Mouse (Mus musculus): ENCODE data around the gene Rab1b.

The Rab1b gene

DNA sequence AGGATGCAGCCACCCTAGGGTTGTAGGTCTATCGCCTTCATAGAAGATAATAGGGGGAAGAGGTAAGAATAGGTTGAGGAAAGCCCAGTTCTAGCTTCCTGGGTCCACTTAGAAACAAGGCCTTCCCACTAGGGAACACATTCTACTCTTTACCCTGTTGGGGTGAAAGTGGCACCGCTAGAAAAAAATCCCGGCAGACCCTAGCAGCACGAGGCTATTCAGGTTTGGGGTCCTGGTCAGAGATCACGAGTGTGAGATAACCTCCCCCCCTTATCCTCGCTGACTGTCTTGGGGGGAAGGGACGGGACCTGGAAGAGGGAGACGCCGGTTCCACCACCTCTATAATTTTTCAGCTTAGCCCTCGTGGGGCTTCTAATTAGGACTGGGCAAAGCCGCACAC, 35.8 kb downstream of the Rab1b start:
- no peak for DNase-seq

DNA sequence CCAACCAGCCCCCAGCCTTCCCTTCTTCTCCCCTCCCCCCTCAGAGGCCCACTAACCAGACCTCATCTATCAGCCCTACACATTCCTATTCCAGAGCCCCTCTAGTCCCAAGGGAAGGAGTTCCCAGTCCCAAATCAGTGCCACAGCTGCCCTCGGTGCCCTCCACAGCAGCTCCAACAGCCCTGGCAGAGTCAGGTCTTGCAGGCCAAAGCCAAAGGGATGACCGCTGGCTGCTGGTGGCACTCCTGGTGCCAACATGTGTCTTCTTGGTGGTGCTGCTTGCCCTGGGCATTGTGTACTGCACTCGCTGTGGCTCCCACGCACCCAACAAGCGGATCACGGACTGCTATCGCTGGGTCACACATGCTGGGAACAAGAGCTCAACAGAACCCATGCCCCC, 36.9 kb downstream of the Rab1b start:
- DNase-seq: no peak

DNA sequence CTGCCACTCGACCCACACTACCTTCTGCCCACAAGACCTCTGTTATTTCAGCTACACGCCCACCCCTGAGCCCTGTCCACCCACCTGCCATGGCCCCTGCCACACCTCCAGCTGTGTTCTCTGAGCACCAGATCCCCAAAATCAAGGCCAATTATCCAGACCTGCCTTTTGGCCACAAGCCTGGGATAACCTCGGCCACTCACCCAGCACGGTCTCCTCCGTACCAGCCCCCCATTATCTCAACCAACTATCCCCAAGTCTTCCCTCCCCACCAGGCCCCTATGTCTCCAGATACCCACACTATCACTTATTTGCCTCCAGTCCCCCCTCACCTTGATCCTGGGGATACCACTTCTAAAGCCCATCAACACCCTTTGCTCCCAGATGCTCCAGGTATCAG, 37.4 kb downstream of the Rab1b start:
- no peak for DNase-seq

DNA sequence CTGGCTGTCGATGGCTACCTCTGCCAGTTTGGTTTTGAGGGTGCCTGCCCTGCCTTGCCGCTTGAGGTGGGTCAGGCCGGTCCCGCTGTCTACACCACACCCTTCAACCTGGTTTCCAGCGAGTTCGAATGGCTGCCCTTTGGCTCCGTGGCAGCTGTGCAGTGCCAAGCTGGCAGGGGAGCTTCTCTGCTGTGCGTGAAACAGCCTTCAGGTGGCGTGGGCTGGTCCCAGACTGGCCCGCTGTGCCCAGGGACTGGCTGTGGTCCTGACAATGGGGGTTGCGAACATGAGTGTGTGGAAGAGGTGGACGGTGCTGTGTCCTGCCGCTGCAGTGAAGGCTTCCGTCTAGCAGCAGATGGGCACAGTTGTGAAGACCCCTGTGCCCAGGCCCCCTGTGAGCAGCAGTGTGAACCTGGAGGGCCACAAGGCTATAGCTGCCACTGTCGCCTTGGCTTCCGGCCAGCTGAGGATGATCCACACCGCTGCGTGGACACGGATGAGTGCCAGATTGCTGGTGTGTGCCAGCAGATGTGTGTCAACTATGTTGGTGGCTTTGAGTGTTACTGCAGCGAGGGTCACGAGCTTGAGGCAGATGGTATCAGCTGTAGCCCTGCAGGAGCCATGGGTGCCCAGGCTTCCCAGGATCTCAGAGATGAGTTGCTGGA, 38.2 kb downstream of the Rab1b start:
- no peak for DNase-seq

DNA sequence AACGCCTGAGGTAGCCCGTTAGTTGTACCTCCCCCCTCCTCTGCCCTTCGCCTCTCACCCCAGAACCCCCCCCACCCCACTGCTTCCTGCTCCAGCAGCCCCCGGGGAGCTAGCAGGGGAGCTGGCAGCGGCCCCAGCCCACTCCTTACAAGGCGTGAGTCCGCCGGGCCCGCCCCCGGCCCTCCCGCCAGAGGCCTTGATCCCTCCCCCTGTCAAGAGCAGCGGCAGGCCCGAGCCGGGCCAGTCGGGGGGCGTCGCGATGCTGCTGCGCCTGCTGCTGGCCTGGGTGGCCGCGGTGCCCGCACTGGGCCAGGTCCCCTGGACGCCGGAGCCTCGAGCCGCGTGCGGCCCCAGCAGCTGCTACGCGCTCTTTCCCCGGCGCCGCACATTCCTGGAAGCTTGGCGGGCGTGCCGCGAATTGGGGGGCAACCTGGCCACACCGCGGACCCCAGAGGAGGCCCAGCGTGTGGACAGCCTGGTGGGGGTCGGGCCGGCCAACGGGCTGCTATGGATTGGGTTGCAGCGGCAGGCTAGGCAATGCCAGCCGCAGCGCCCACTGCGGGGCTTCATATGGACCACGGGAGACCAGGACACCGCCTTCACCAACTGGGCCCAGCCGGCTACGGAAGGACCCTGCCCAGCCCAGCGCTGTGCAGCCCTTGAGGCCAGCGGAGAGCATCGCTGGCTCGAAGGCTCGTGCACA, 38.9 kb downstream of the Rab1b start, which contains the start of gene Cd248:
TSS of gene Cd248 (plus strand) at position 212 of the 703 bp plus-strand sequence.
- DNase-seq: no peak

DNA sequence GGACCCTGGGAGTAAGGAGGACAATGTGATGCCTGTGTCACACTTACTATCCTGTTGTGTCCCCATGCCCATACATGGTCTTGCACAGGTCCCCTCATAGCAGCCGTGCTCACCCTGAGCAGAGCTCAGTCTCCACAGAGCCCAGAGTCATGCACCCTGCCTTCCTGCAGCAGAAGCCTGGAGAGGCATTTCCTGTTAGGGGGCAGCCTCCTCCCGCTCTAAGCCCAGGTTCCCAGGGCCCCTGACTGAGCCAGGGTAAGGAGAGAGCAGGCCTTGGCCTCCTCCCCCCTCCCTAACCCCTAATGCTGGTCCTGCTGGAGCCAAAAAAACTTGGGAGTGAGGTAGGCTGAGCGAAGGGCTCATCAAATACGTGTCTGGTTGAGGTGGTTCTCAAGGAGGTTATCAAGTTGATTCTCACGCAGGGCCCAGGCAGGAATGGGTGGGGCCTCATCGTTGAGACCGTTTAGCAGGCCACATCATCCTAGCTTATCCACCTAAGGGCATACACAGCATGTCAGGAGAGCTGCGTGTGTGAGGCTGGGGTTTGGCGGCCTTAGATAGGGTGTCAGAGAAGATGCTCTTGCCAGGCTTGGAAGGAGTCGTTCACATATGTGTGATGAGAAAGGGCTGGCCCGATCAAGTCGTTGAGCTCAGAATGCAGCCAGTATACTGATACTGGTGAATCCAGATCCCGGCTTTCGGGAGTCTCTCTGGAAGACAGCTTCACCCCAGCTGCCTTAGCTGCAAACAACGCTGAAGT, 39.7 kb downstream of the Rab1b start:
- no peak for DNase-seq

DNA sequence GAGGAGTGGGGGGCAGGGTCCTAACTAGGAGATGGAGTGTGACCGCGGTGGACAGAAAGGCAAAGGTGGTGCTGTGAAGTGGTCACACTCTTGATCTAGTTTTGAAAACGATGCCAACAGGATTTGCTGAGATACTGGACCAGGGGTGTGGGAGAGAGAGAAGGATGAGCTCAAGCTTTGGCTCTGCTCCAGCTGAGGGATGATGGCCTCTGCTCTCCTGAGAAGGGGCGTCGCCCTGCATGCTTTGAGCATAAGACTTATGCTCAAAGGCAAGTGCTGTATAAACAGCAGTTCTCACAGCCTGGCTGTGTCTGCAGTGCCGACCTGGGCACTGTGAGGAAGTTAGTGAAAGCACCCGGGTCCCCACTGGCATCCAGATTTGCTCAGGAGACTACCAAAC, 41.8 kb downstream of the Rab1b start:
- DNase-seq: no peak

DNA sequence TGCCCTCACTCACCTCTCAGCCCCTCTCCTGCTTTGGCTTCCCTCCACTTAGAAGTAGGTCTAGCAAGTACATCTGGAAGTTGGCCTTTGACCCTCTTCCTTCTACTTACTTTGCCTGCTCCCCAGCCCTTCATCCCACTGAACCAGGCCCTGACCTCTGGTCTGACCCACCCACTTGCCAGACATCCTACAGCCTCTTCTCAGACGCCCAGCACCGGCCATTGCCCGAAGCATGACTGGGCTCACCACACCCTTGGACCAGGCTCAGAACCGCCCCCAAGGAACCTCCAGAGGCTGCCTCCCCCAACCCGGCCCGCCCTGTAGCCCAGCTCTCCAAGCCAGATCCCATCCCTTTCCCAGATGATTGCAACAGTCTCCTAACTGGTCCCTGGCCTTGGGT, 44.4 kb downstream of the Rab1b start:
- no peak for DNase-seq

DNA sequence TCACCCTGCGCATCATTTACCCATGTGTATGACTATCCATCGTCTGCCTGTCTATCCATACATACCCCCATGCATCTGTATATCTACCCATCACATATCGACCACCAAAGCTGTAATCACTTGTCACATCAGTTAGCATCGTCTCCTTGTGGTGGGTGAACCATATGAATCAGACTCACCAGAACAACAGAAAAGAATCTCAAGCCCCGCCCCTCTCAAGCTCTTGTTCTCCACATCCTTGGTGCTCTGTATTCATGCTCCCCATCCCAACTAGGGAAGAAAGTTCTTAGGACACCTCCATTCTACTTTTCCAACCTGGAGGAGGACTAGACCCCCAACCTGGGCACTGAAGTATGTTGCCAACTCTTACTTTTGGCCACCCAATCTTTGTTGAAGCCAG, 44.8 kb downstream of the Rab1b start:
- no peak for DNase-seq

DNA sequence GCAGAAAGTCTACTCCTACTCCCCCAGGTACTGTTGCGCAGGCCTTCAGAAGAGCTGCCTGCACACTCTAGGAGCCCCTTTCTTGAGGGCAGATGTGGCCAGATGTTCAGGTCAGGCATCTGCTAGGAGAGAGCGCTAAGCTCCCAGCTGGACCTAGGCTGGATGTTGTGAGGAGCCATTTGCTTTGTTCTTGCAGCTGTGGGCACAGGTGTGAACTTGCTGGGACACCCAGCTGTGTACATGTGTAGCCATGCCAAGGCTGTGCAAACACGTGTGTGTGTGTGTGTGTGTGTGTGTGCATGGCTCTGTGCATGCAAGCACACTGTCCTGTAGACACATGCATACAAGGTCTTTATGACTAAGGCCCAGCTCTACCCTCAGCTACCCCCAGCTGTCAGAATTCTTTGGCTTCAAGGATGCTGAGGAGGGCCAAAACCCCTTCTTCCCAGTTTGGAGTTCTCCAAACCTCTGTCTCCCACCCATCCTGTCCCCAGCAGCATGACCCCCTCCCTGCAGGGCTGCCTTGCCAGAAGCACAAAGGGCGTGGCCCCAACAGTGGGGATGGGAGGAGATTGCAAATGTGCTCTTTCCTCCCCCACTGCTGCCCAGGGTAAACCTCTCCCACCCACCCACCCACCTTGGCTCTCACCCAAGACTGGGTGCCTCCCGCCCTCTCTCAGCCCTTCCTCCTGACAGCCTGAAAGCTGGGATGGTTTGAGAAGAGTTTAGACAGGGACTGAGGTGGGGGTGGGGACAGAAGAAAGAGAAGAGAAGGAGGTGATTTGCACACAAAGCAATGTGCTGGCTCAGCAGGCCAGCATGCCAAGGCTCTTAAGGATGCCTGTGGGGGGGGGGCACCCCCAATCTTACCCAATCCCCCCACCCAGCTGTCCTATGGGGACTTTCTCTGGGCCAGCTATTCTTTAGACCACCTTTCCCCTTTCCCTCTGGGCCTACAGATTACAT, 46.2 kb downstream of the Rab1b start:
- no peak for DNase-seq

DNA sequence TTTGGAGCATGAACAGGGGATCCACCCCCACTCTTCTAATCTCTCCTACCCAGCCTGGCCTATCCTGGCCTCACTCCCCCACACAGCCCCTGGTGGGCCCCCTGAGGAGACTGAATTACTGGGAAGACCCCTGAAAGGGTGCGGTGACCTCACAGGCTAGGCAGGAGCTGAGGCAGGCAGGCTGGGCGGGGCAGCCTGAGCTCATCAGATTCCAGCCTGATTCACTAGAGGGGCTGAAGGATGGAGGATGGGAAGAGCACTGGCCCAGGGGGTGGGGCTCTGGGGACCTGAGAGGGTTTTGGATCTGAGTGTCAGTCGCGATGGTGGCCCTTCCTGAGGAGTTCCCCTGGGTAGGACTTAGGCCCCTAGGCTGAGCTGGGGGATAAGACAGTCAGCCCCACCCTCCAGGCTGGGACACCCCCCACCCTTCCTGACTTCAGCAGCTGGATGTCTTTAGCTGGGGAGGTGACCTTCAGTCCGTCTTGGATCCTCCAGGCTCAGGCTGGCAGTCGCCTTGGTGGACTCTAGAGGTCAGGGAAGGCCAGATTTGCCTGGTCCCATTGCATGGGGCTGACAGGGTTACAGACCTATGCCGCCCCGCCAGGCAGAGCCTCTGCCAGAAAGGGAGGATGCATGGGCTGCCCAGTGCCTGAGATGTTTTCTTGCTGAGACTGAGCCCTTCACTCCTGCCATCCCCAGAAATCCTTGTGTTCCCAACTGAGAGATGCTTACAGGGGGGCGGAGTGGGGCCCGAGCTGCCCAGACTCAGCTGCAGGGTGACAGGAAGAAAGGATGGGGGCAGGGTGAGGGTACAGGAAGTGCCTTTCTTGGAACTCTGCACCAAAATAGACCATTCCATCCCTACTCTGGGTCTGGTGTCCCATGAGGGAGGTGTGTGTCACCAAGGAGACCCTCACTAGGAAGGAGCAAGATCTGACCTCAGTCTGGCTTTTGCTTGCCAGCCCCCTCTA, 47.8 kb downstream of the Rab1b start:
- DNase-seq: no peak

DNA sequence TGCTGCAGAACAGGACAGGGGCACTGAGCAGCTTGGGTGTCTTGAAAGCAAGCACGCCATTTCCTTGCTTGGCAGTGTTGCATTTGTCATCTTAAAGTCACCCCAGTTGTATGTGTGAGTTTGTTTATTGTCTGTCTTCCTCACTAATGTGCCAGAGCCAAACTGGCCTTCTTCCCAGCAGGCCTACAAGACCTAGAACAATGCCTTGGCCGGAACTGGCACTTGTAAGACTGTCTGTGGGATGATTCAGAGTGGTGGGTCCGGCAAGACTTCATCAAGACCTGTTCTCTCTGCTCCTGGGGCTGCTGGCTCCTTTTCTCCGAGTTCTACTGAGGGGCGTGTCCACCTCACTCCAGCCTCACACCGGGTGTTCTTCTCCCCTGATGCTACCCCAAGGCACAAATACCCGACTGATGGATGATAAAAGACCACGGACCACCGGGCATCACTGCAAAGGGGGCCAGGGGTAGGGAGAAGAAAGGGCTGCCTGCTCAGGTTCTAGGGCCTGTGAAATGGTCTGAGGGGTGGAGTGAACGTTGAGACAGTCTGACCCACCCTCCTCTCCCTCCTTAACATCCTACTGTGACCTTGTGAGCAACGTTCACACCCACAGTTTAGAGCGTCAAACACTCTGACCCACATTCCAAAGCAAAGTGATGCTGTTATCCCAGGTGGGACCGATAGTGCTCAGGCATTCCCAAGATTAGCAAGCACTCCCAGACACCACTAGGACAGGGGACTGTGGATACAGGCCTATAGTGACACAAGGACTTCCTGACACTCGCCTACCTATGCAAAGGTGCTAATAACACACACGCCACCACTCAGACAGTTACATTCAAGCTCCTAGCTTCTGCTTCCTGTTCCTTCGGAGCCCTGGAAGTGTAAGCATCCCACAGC, 48.7 kb downstream of the Rab1b start:
- DNase-seq: no peak

DNA sequence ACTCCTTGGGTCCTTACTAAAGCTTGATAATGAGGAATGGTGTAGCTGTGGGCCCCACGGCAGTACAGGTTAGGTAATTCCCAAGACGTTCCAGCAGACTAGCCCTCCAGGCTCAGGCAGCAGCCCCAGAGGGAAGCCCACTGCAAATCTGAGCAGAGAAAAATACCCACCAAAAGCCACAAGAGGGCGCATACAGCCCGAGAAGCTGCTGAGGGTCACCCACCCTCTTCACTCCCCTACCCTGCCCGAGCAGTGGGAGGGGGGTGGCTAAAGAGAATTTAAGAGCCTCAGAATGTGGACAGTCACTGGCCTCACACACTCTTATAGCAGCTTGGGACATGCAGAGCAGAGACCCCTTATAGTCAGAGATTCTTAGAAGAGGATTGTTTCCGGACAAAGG, 50.6 kb downstream of the Rab1b start:
- no peak for DNase-seq

DNA sequence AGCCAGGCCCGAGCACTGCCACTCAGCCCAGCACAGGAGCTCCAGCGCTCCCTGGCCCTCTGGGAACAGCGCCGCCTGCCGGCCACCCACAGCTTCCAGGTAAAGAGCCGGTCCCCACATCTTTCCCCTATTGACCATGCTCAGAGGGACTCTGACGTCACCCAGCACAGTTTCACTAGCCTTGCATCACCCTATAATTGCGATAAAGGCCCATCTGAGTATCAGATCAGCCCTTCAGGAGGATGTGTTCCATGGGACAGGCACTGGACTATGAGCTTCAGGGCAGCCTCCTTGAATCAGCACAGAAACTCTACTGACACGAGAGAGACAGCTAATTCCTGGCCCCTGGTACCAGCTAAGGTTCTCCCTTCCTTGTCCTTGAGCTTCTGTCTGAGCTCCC, 53.0 kb downstream of the Rab1b start:
- DNase-seq: peak; percentile 75

DNA sequence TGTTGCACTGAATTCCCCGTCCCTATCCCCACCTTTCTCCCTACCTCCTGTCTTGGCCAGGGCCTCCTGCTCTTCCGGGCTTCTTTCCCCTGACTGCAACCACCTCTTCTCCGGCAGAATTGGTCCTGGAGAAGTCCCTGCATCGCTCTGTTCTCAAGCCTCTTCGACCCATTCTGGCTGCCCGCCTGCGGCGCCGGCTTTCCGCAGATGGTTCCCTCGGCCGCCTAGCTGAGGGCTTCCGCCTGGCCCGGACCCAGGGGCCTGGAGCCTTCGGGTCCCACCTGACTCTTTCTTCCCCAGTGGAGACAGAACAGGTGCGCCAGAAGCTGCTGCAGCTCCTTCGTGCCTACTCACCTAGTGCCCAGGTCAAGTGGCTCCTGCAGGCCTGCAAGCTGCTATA, 54.0 kb downstream of the Rab1b start:
- DNase-seq: peak; percentile 72

DNA sequence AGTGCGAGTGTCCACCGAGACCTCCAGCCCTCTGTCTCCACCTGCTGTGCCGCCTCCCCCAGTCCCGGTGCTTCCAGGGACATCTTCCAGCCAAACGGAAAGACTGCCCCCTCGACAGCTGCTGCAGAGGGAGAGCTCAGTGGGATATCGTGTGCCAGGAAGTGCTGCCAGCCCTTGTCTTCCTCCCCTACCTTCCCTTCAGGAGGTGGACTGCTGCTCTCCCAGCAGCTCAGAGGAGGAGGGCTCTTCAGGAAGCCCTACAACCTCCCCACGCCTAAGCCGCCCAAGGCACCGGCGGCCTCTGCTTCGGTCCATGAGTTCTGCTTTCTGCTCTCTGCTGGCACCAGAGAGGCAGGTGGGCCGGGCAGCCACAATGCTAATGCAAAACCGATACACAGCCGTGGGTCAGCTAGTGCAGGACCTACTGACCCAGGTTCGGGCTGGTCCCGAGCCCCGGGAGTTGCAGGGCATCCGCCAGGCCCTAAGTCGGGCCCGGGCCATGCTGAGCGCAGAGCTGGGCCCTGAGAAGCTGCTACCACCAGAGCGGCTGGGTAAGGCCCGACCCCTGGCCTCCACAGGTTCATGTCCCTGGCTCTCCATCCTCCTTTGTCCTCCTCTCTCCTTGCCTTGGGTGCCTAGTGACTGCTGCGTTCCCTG, 54.6 kb downstream of the Rab1b start:
- DNase-seq: peak; percentile 52

DNA sequence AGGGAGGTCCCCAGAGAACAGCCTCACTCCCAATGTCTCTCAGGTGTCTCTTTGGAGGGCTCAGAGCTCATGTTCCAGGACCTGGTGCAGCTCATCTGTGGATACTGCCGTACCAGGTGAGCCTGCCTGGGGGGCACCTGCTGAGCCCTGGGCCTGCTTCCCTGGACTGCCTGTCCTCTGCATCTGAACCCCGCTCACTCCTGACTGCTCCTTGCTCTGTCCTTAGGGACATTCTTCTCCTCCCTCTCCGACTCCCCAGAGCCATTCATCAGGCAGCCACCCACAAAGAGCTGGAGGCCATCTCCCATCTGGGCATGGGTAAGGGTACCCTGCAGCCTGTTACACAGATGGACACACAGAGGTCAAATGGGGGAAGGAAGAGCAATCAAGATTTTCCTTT, 55.4 kb downstream of the Rab1b start:
- no peak for DNase-seq

DNA sequence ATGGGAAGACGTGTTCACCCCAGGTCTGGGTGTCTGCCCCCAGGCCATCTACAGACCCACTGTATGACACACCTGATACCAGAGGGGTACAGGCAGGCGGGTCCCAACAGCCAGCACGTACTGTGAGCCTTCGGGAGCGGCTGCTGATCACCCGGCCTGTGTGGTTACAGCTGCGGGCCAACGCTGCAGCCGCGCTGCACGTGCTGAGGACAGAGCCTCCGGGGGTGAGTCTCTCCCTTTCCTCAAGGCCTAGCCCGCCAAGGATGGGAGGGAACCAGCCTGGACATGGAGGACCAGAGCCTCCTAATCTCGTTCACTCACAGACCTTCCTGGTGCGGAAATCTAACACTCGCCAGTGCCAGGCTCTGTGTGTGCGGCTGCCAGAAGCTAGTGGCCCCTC, 55.8 kb downstream of the Rab1b start:
- no peak for DNase-seq

DNA sequence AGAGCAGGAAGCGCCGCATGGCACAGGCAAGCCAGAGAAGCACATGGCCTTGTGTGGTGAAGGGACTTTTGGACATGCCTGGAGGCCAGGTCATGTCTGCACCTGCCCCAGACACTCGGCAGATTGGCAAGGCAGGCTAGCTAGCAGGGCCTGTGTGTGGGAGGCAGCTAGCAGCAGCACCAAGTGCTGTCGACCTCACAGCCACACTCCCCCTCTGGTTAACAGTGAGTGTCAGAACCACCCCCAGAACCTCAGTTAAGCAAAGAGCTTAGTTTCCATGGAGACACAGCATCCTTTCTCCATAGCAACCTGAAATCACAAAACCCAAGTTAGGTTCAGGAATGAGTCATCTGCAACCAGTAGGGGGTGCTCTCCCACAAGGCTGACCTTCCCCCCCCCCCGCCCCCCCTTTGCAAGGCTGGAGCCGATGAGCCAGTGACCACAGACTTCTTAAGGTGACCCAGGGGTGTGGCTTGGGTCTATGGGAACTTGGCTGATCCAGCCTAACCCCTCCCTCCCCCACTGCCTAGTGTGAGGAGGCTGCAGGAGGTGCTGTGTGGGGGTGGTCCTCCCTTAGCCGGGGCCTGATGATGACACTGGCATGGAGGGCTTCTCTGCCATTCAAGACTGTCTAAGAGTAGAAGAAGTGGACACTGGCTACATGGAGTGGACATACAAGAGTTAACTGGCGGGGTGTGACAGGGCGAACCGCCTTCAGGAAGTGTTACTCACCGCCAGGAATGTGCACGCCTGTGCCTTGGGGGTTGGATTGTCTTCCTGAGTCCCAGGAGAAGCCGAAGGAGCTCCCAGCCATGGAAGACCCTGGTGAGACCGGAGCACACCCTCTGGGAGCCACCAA, 56.6 kb downstream of the Rab1b start, which contains the start of gene Rin1:
TSS of gene Rin1 (plus strand) at position 435 of the 859 bp plus-strand sequence.
- no peak for DNase-seq
